Mouse (Mus musculus) 3T3-L1 (cell line): ENCODE measurements around the gene 4930518I15Rik.
"Not testable (repeated sequence)": the region's sequence is repeated elsewhere in the genome, so short reads cannot be mapped to it uniquely, and the experiment has no call there.

Experiments
- DNase-seq: peaks from one replicate; pipeline ENCODE4 v3.0.0-alpha.2; 2015; ENCODE audit warnings: low read depth, low spot score

Gene 4930518I15Rik

GRCm38 (mm10) chr2:156877726-156878125 lies 20.0 kb upstream of the 4930518I15Rik start:
- no peak for DNase-seq

- no peak for DNase-seq
Measured at GRCm38 (mm10) chr2:156874760-156875510, 17.2 kb upstream of the 4930518I15Rik start.

- DNase-seq: no peak
Measured at GRCm38 (mm10) chr2:156874047-156874759, 16.5 kb upstream of the 4930518I15Rik start.

- DNase-seq: peak; percentile 89
Measured at GRCm38 (mm10) chr2:156873629-156874028, 15.9 kb upstream of the 4930518I15Rik start.

- no peak for DNase-seq
Measured at GRCm38 (mm10) chr2:156870519-156870918, 12.8 kb upstream of the 4930518I15Rik start.

GRCm38 (mm10) chr2:156869554-156869953 lies 11.8 kb upstream of the 4930518I15Rik start:
- no peak for DNase-seq

GRCm38 (mm10) chr2:156868994-156869393 lies 11.2 kb upstream of the 4930518I15Rik start:
- DNase-seq: peak; percentile 56

- DNase-seq: peak; percentile 60
Measured at GRCm38 (mm10) chr2:156864481-156864880, 6.7 kb upstream of the 4930518I15Rik start.

- peak; percentile 81 for DNase-seq
Measured at GRCm38 (mm10) chr2:156863487-156864160, 5.9 kb upstream of the 4930518I15Rik start.

- peak; percentile 96 for DNase-seq
Measured at GRCm38 (mm10) chr2:156862772-156863486, 5.2 kb upstream of the 4930518I15Rik start, which contains the start of gene Rab5if. Gene Rab5if, plus strand, starts transcription at chr2:156863128.

- peak; percentile 75 for DNase-seq
Measured at GRCm38 (mm10) chr2:156862041-156862717, 4.4 kb upstream of the 4930518I15Rik start.

GRCm38 (mm10) chr2:156858671-156859070 lies 925 bp upstream of the 4930518I15Rik start:
- no peak for DNase-seq

GRCm38 (mm10) chr2:156857385-156857791 lies 358 bp downstream of the 4930518I15Rik start:
- no peak for DNase-seq

- DNase-seq: no peak
Measured at GRCm38 (mm10) chr2:156856311-156856710, 1.4 kb downstream of the 4930518I15Rik start.

GRCm38 (mm10) chr2:156853999-156854771 lies 3.6 kb downstream of the 4930518I15Rik start:
- peak; percentile 60 for DNase-seq

GRCm38 (mm10) chr2:156853584-156853983 lies 4.2 kb downstream of the 4930518I15Rik start:
- DNase-seq: not testable (repeated sequence)

GRCm38 (mm10) chr2:156850505-156850904 lies 7.2 kb downstream of the 4930518I15Rik start:
- no peak for DNase-seq

- DNase-seq: no peak
Measured at GRCm38 (mm10) chr2:156848526-156849182, 9.1 kb downstream of the 4930518I15Rik start.

- peak; percentile 57 for DNase-seq
Measured at GRCm38 (mm10) chr2:156847653-156848052, 10.1 kb downstream of the 4930518I15Rik start.

- DNase-seq: no peak
Measured at GRCm38 (mm10) chr2:156844715-156845114, 13.0 kb downstream of the 4930518I15Rik start.
